Mouse (Mus musculus) forebrain, embryonic 16.5 days (tissue): ENCODE data around the gene Gm9817. TPM values are rescaled to one million over a fixed set of nuclear protein-coding genes. Genes with fewer than 3 reads are reported as not detected.

Experiments
- ATAC-seq: fragments of 200-750 bp; cut with Nextera tagmentation; 2 replicates; pipeline ENCODE4 v1.8.0; 2017; ENCODE audit warnings: mild to moderate bottlenecking, moderate library complexity
- H3K27ac ChIP-seq: fragments of 300-500 bp; sonication (generic); 2 replicates; pipeline ENCODE4 v1.5.1; 2014; ENCODE audit warnings: low read length, control low read depth
- H3K27me3 ChIP-seq: fragments of 300-500 bp; sonication (generic); replicated peaks from 2 replicates; pipeline ENCODE4 v1.6.1; 2014; ENCODE audit warnings: low read length; ENCODE audit not compliant: control insufficient read depth, insufficient read depth
- H3K36me3 ChIP-seq: fragments of 300-500 bp; sonication (generic); 2 replicates; pipeline ENCODE4 v1.6.1; 2014; ENCODE audit not compliant: control insufficient read depth, insufficient read depth
- H3K4me1 ChIP-seq: fragments of 300-500 bp; sonication (generic); replicated peaks from 2 replicates; pipeline ENCODE4 v1.6.1; 2014; ENCODE audit warnings: low read length; ENCODE audit not compliant: control insufficient read depth, insufficient read depth
- H3K4me2 ChIP-seq: fragments of 300-500 bp; sonication (generic); 2 replicates; pipeline ENCODE4 v1.6.1; 2014; ENCODE audit warnings: mild to moderate bottlenecking, low read length, control low read depth
- H3K4me3 ChIP-seq: fragments of 300-500 bp; sonication (generic); replicated peaks from 2 replicates; pipeline ENCODE4 v1.5.1; 2014; ENCODE audit warnings: mild to moderate bottlenecking, low read length, control low read depth
- H3K9ac ChIP-seq: fragments of 300-500 bp; sonication (generic); replicated peaks from 2 replicates; pipeline ENCODE4 v1.6.1; 2014; ENCODE audit warnings: low read depth, low read length, control low read depth
- H3K9me3 ChIP-seq: fragments of 300-500 bp; sonication (generic); 2 replicates; pipeline ENCODE4 v1.6.1; 2016; ENCODE audit warnings: low read length; ENCODE audit not compliant: control insufficient read depth
- WGBS: fragments of 180-500 bp; shearing (Covaris S2); extraction: QIAGEN DNeasy Blood & Tissue Kit; methylation state at CpG from one replicate; pipeline ENCODE4 v1.1.7; 2014; 5-methylcytosine and 5-hydroxymethylcytosine counted together
- polyA plus RNA-seq: library from polyadenylated mRNA; unstranded; fragments of >200 nt; fragmentation: Nextera tagmentation; extraction: Ambion mirVana; gene quantifications from 2 replicates; pipeline ENCODE4 v1.2.1, GENCODE M21; 2015

Gm9817 gene
- polyA plus RNA-seq, 1 experiment from 2014 or later, result not detected

DNA sequence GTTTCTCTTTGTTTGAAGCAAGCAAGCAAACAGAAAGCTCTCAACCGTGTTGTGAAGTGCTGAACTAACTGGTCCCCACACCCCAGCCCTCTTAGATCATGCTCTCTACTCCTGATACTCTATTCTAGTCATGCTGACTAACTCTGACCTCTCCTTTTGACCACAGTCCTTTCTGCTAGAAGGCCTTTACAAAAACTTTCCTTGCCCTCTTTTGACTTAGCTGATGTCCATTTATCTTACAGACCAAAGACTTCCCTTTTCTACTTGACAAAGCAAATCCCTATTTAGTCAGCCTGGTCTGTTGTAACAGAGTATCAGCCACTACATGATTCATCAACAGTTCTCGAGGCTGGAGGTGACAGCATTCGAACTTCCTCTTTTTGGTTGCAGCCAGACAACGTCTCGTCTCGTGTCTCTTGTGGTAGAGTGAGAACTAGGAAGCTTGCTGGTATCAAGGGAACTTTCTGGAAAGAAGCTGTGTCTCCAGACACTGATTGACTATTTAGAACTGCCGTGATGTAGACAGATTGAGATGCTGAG, 30.4 kb downstream of the Gm9817 start:
- Histone ChIP-seq H3K4me1 (no peaks in the 10 kb centered on the region), H3K27me3 (no peaks in the 10 kb centered on the region), H3K4me2 (no peak overlapping the region), H3K4me3 (no peak overlapping the region), H3K9me3 (no peaks in the 10 kb centered on the region), H3K27ac (no peak overlapping the region), H3K9ac (no peak overlapping the region), H3K36me3 (no peaks in the 10 kb centered on the region)
- 58% methylated on average over 7 of the region's 7 CpGs for WGBS
- no peak for ATAC-seq

DNA sequence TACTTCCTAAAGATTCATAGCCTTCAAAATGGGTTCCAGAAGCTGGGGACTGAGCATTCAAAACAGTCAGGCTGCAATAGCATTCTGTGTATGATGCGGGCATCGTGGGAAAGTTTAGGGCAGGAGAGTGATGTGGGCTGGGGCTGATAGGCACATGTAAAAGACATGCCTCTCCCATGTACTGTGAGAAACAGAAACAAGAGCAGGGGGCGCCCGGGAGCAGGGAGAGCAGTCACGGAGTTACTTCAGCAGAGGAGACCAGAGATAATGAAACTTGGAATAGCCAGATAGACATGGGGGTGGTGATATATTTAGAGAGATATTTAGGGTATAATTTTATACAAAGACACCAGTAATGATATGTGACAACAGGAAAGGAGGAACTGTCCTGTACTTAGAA, 39.9 kb downstream of the Gm9817 start:
- Histone ChIP-seq H3K9ac (no peak overlapping the region), H3K27me3 (no peaks in the 10 kb centered on the region), H3K27ac (no peak overlapping the region), H3K4me1 (no peaks in the 10 kb centered on the region), H3K4me2 (no peak overlapping the region), H3K4me3 (no peak overlapping the region), H3K36me3 (no peaks in the 10 kb centered on the region), H3K9me3 (no peaks in the 10 kb centered on the region)
- no peak for ATAC-seq
- WGBS, result 89% methylated on average over 5 of the region's 5 CpGs

DNA sequence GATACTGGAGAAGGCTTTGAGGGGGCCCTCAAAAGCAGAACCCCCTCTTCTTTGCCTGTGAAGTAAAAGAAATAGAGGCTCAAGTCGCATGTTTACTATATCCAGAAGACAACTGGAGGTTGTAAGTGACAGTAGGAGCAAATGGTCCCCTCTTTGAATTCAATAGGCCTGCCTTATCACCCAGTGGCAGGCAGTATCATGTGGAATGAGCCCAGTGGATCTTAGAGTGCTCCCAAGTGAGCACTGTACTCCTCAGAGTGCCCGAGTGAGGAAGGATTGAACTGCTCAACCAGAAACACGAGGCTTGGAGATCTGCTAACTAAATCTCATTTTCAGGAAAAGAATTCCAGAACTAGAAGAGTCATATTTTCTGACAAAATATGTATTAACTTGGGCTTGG, 40.3 kb downstream of the Gm9817 start:
- no peaks in the 10 kb centered on the region for H3K9me3 ChIP-seq
- no peaks in the 10 kb centered on the region for H3K36me3 ChIP-seq
- no peak overlapping the region for H3K4me3 ChIP-seq
- H3K9ac ChIP-seq, result no peak overlapping the region
- no peak overlapping the region for H3K27ac ChIP-seq
- ATAC-seq, result no peak
- no peaks in the 10 kb centered on the region for H3K4me1 ChIP-seq
- H3K4me2 ChIP-seq, result no peak overlapping the region
- no peaks in the 10 kb centered on the region for H3K27me3 ChIP-seq
- WGBS, result 93% methylated on average over 3 of the region's 3 CpGs

Other genes starting within 250 kb of the Gm9817 start
- gene Dtnbp1, start 76.5 kb upstream of the Gm9817 start, polyA plus RNA-seq, result 95.1 and 118 TPM in 2 replicates